Mouse (Mus musculus): ENCODE measurements at regions not wholly inside any gene's neighbourhood (a gene's known extent, or its start where the extent isn't known, plus 50 kb on each side); places are given as distances from the start of the nearest gene placed in this dataset.

GRCm38 (mm10) chr17:83997778-83998177, 150.0 kb upstream of the Haao start:
- TF ChIP-seq CTCF (IDR thresholded peaks at IDR 0.05; ENCODE audit: control insufficient read depth, insufficient read depth, low read length) (peak; percentile 84), POLR2A (IDR thresholded peaks at IDR 0.05; ENCODE audit: borderline replicate concordance, control insufficient read depth, low read depth, low read length) (no peak)
